Mouse (Mus musculus) midbrain, embryonic 11.5 days (tissue): ENCODE data around the gene Mrps16. TPM values are rescaled to one million over a fixed set of nuclear protein-coding genes. Genes with fewer than 3 reads are reported as not detected.

ENCODE experiments used
- ATAC-seq: fragments of 200-750 bp; cut with Nextera tagmentation; 2 replicates; pipeline ENCODE4 v1.8.0; 2017; ENCODE audit warnings: moderate TSS enrichment, moderate library complexity; ENCODE audit not compliant: low FRiP score
- DNase-seq: peaks from one replicate; pipeline ENCODE4 v3.0.0; 2015; ENCODE audit warnings: low spot score; ENCODE audit errors: missing footprints
- H3K27ac ChIP-seq: fragments of 300-500 bp; sonication (generic); 2 replicates; pipeline ENCODE4 v1.5.1; 2014; ENCODE audit warnings: low read depth, low read length
- H3K27me3 ChIP-seq: fragments of 300-500 bp; sonication (generic); 2 replicates; pipeline ENCODE4 v1.6.1; 2014; ENCODE audit warnings: mild to moderate bottlenecking, low read length, moderate library complexity, mixed read lengths; ENCODE audit not compliant: control insufficient read depth, insufficient read depth
- H3K36me3 ChIP-seq: fragments of 300-500 bp; sonication (generic); 2 replicates; pipeline ENCODE4 v1.6.1; 2014; ENCODE audit warnings: mild to moderate bottlenecking, low read length, moderate library complexity, mixed read lengths; ENCODE audit not compliant: control insufficient read depth, insufficient read depth
- H3K4me1 ChIP-seq: fragments of 300-500 bp; sonication (generic); 2 replicates; pipeline ENCODE4 v1.6.1; 2014; ENCODE audit warnings: low read length; ENCODE audit not compliant: control insufficient read depth, insufficient read depth
- H3K4me2 ChIP-seq: fragments of 300-500 bp; sonication (generic); 2 replicates; pipeline ENCODE4 v1.6.1; 2014; ENCODE audit warnings: mild to moderate bottlenecking, moderate library complexity
- H3K4me3 ChIP-seq: fragments of 300-500 bp; sonication (generic); 2 replicates; pipeline ENCODE4 v1.5.1; 2014; ENCODE audit warnings: low read depth, low read length
- H3K9ac ChIP-seq: fragments of 300-500 bp; sonication (generic); 2 replicates; pipeline ENCODE4 v1.6.1; 2014; ENCODE audit warnings: low read length
- H3K9me3 ChIP-seq: fragments of 300-500 bp; sonication (generic); 2 replicates; pipeline ENCODE4 v1.6.1; 2016; ENCODE audit warnings: low read length; ENCODE audit not compliant: control insufficient read depth
- WGBS: fragments of 180-500 bp; shearing (Covaris S2); extraction: QIAGEN DNeasy Blood & Tissue Kit; methylation state at CpG from one replicate; pipeline ENCODE4 v1.1.7; 2014; 5-methylcytosine and 5-hydroxymethylcytosine counted together
- polyA plus RNA-seq: library from polyadenylated mRNA; unstranded; fragments of >200 nt; fragmentation: Nextera tagmentation; extraction: Ambion mirVana; gene quantifications from 2 replicates; pipeline ENCODE4 v1.2.1, GENCODE M21; 2014

Mrps16 gene
- polyA plus RNA-seq, result 71.8 and 73.0 TPM in 2 replicates

DNA sequence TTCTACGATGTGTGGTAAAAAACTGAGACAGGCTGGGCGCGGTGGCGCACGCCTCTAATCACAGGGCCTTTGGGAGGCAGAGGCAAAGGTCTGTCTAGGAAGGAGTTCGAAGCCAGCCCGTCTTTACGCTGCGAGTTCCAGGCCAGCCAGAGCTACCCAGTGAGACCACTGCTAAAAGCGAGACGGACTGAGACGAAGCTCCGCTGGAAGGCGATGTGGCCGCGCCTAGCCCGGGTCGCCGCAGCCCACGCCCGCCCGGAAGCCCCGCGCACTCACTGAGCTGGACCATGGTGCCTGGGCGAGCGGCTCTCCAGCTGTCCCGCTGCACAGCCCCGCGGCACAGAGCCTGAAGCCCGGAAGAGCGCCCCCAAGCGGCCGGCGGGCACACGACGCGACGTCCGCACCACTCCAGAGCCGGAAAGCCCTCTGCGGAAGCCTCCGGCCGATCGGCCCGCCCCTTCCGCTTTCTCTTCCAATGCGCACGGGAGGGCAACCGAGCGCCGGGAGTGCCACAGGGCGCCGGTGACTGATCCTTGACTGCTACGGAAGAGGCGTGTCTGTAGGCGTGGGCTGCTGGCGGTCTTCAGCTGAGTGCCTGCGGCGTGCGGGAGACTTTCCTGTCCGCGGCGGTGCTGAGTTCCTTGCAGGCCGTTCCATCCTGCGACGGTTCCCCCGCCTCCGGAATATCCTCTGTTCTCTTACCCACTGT is at the start of gene Mrps16:
Gene Mrps16, minus strand, starts transcription at position 430 of the 709 bp plus-strand sequence.
- Histone ChIP-seq H3K27me3 (no peaks in the 10 kb centered on the region), H3K4me2 (peak within 1 kb of the TSS; percentile 57), H3K4me3 (peak within 1 kb of the TSS; percentile 45), H3K9me3 (no peaks in the 10 kb centered on the region), H3K36me3 (peaks cover 2% of the 10 kb centered on the region; the same call in 1 of the 2 replicates), H3K27ac (peak within 1 kb of the TSS; percentile 72), H3K9ac (peak within 1 kb of the TSS; percentile 67), H3K4me1 (no peaks in the 10 kb centered on the region; the same call in 1 of the 2 replicates)
- WGBS, result under 1% methylated on average over 68 of the region's 68 CpGs
- ATAC-seq, result peak; percentile 96
- DNase-seq, result peak; percentile 100

DNA sequence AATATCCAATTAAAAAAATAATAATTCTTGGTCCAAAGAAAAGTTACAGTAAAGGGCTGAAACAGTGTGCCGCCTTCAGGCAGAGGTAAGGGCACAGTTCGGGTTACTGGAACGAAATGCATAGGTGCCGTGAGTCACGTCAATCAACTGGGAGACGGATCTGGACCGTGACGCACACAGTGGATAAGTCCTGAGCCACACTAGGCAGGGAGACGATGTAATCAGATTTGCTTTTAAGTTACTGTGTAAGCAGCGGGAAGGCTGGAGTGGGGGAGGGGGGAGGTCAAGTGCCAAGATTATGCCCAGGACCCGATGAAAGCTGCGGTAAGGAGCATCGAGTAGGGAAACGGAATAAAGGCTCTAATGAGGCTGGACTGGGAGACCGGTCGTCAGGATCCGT is 48.8 kb upstream of the Mrps16 start:
- no peak overlapping the region for H3K4me3 ChIP-seq
- no peak overlapping the region for H3K4me2 ChIP-seq
- H3K9ac ChIP-seq, result no peak overlapping the region
- H3K9me3 ChIP-seq, result no peaks in the 10 kb centered on the region
- H3K4me1 ChIP-seq, result no peaks in the 10 kb centered on the region; the same call in 1 of the 2 replicates
- WGBS, result 54% methylated on average over 17 of the region's 17 CpGs
- ATAC-seq (0 out of 2 replicates have a peak, but pooled peaks have one; percentile 14), DNase-seq (no peak)
- H3K27ac ChIP-seq, result no peak overlapping the region
- H3K36me3 ChIP-seq, result no peaks in the 10 kb centered on the region
- no peaks in the 10 kb centered on the region for H3K27me3 ChIP-seq

DNA sequence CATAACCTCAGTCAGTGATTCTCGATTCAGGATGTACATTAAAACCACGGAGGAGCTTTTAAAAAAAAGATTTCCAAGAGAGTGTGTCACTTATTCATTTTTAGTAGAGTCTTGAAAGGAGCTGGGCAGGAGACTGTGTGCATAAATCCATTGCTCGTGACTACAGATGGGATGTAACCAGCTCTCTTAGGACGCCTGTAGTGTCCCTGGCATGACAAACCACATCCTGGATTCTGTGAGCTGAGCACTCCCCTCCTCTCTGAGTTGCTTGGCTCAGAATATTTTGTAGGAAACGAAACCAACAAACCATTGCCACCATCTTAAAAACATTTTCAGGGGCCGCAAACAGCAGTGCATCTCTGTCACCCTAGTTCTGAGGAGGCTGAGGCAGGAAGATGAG is 43.5 kb upstream of the Mrps16 start:
- H3K4me1 ChIP-seq, result no peaks in the 10 kb centered on the region
- no peak overlapping the region for H3K27ac ChIP-seq
- no peak overlapping the region for H3K4me2 ChIP-seq
- 76% methylated on average over 6 of the region's 6 CpGs for WGBS
- ATAC-seq (no peak), DNase-seq (no peak)
- no peak overlapping the region for H3K4me3 ChIP-seq
- H3K27me3 ChIP-seq, result no peaks in the 10 kb centered on the region
- no peaks in the 10 kb centered on the region for H3K9me3 ChIP-seq
- no peaks in the 10 kb centered on the region for H3K36me3 ChIP-seq
- no peak overlapping the region for H3K9ac ChIP-seq

- no peaks in the 10 kb centered on the region for H3K4me1 ChIP-seq
- H3K9ac ChIP-seq, result no peak overlapping the region
- H3K27me3 ChIP-seq, result no peaks in the 10 kb centered on the region
- no peak for ATAC-seq
- H3K36me3 ChIP-seq, result no peaks in the 10 kb centered on the region
- 83% methylated on average over 4 of the region's 4 CpGs for WGBS
- no peak for DNase-seq
- no peak overlapping the region for H3K4me3 ChIP-seq
- H3K9me3 ChIP-seq, result no peaks in the 10 kb centered on the region
- no peak overlapping the region for H3K4me2 ChIP-seq
- no peak overlapping the region for H3K27ac ChIP-seq
Observed at GRCm38 (mm10) chr14:20432420-20432819, 39.0 kb upstream of the Mrps16 start.

- no peaks in the 10 kb centered on the region for H3K36me3 ChIP-seq
- H3K9me3 ChIP-seq, result no peaks in the 10 kb centered on the region
- H3K4me1 ChIP-seq, result no peaks in the 10 kb centered on the region
- no peak overlapping the region for H3K9ac ChIP-seq
- H3K27me3 ChIP-seq, result no peaks in the 10 kb centered on the region
- no peak overlapping the region for H3K4me2 ChIP-seq
- H3K4me3 ChIP-seq, result no peak overlapping the region
- 83% methylated on average over 6 of the region's 6 CpGs for WGBS
- DNase-seq (no peak), ATAC-seq (no peak)
- H3K27ac ChIP-seq, result no peak overlapping the region
Observed at GRCm38 (mm10) chr14:20431726-20432125, 38.3 kb upstream of the Mrps16 start.

- Histone ChIP-seq H3K36me3 (no peaks in the 10 kb centered on the region), H3K4me2 (no peak overlapping the region), H3K4me3 (no peak overlapping the region), H3K27ac (no peak overlapping the region), H3K9ac (no peak overlapping the region), H3K4me1 (no peaks in the 10 kb centered on the region), H3K9me3 (no peaks in the 10 kb centered on the region), H3K27me3 (no peaks in the 10 kb centered on the region)
- WGBS, result 67% methylated on average over 1 of the region's 1 CpGs
- DNase-seq, result no peak
- no peak for ATAC-seq
Observed at GRCm38 (mm10) chr14:20429833-20430232, 36.4 kb upstream of the Mrps16 start.

DNA sequence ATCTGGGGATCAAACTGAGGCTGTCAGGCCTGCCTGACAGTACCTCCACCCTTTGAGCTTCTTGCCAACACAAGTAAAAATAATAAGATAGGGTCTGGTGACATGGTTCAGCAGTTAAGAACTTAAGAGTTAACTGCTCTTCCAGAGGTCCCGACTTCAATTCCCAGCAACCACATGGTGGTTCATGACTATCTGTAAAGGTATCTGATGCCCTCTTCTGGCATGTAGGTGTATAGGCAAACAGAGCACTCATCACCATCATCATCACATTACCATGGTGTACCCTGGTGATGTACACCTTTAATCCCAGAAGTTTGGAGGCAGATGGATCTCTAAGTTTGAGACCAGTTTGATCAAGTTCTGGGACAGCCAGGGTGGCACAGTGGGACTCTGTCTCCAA is 35.2 kb upstream of the Mrps16 start:
- Histone ChIP-seq H3K27ac (no peak overlapping the region), H3K9me3 (no peaks in the 10 kb centered on the region), H3K9ac (no peak overlapping the region), H3K27me3 (no peaks in the 10 kb centered on the region), H3K4me3 (no peak overlapping the region), H3K36me3 (no peaks in the 10 kb centered on the region), H3K4me2 (no peak overlapping the region), H3K4me1 (no peaks in the 10 kb centered on the region)
- WGBS, result 52% methylated on average over 1 of the region's 1 CpGs
- ATAC-seq, result no peak
- DNase-seq, result no peak

DNA sequence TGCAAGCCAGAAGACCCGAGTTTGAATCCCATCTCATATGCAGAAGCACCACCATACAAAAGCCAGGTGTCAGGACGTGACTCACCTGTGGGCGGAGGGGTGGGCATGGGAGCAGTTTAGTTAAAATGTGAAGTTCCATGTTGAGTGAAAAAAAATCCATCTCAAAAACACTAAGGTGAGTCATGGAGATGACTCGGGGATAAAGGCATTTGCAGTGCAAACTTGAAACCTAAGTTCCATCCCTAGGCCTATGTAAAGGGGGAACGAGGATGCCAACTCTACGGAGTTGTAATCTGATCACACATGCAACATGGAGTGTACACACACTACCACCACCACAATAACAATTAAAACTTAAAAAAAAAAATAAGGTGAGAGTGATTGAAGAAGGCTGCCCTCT is 29.6 kb upstream of the Mrps16 start:
- no peaks in the 10 kb centered on the region for H3K27me3 ChIP-seq
- DNase-seq, result no peak
- no peak overlapping the region for H3K27ac ChIP-seq
- no peaks in the 10 kb centered on the region for H3K9me3 ChIP-seq
- no peaks in the 10 kb centered on the region for H3K36me3 ChIP-seq
- H3K4me3 ChIP-seq, result no peak overlapping the region
- WGBS, result 90% methylated on average over 6 of the region's 6 CpGs
- no peaks in the 10 kb centered on the region for H3K4me1 ChIP-seq
- no peak overlapping the region for H3K4me2 ChIP-seq
- ATAC-seq, result no peak
- H3K9ac ChIP-seq, result no peak overlapping the region

GRCm38 (mm10) chr14:20422257-20422656 is 28.8 kb upstream of the Mrps16 start:
- Histone ChIP-seq H3K4me2 (no peak overlapping the region), H3K9me3 (no peaks in the 10 kb centered on the region), H3K27ac (no peak overlapping the region), H3K4me1 (no peaks in the 10 kb centered on the region), H3K4me3 (no peak overlapping the region), H3K36me3 (no peaks in the 10 kb centered on the region), H3K9ac (no peak overlapping the region), H3K27me3 (no peaks in the 10 kb centered on the region)
- ATAC-seq (no peak), DNase-seq (no peak)
- 83% methylated on average over 7 of the region's 7 CpGs for WGBS
